8 mouse cellular contexts compared by ENCODE assay signal in genomic region chr10:121365781-121366272, GRCm38 (mm10). TPM values are rescaled to one million over a fixed set of nuclear protein-coding genes. Genes with fewer than 3 reads are reported as not detected.
DNase-seq lines count a peak whose midpoint lies in the region; ATAC-seq and TF ChIP-seq lines count a peak whose summit lies in the region.

No protein-coding gene starts in this region.

- no peak for TF ChIP-seq CTCF in liver, adult 2 months (IDR thresholded peaks at IDR 0.05; ENCODE audit: low read depth, low read length)

- H3K4me2 ChIP-seq in limb, embryonic 11.5 days (ENCODE audit: low read depth, severe bottlenecking), result peak overlapping the region; percentile 96
- H3K4me2 ChIP-seq in midbrain, embryonic 16.5 days (ENCODE audit: low read length), result peak overlapping the region; percentile 73

- H3K9ac ChIP-seq in liver, adult 2 months (ENCODE audit: low read depth, low read length), result peak overlapping the region; percentile 93
- H3K9ac ChIP-seq in limb, embryonic 11.5 days (ENCODE audit: low read length), result peak overlapping the region; percentile 78; the same call in 1 of the 2 replicates
- peak overlapping the region; percentile 83 for H3K9ac ChIP-seq in midbrain, embryonic 16.5 days (ENCODE audit: low read depth, low read length)

- ATAC-seq in limb, embryonic 11.5 days (ENCODE audit: insufficient number of reproducible peaks, low FRiP score, low TSS enrichment, low read depth), result no peak
- no peak for ATAC-seq in midbrain, embryonic 16.5 days

- peak overlapping the region; percentile 79 for H3K4me3 ChIP-seq in liver, adult 2 months (ENCODE audit: insufficient read depth, low read depth, low read length)
- peak overlapping the region; percentile 96 for H3K4me3 ChIP-seq in limb, embryonic 11.5 days (ENCODE audit: low read depth, low read length)
- peak overlapping the region; percentile 81 for H3K4me3 ChIP-seq in midbrain, embryonic 16.5 days (ENCODE audit: low read depth, low read length)

- peaks cover 16% of the 10 kb centered on the region for H3K4me1 ChIP-seq in liver, adult 2 months (ENCODE audit: control insufficient read depth, insufficient read depth, low read length)
- H3K4me1 ChIP-seq in limb, embryonic 11.5 days (ENCODE audit: control insufficient read depth, insufficient read depth, low read length), result peaks cover 7% of the 10 kb centered on the region
- peaks cover 16% of the 10 kb centered on the region for H3K4me1 ChIP-seq in midbrain, embryonic 16.5 days (ENCODE audit: control insufficient read depth, insufficient read depth, low read length)

- DNase-seq in liver, adult 2 months (ENCODE audit: extremely low read depth, low read depth, low spot score), result peak; percentile 96
- no peak for DNase-seq in liver
- peak; percentile 35 for DNase-seq in embryo, embryonic 11 days
- DNase-seq in heart, postnatal 14 days, result peak; percentile 27 to 28
- peak; percentile 32 for DNase-seq in limb, embryonic 11.5 days (ENCODE audit: low spot score)
- no peak for DNase-seq in right cerebral cortex, adult 18-20 months
- DNase-seq in urinary bladder, postnatal 4 days (ENCODE audit: low spot score in 2 of 2), result no peak

- TF ChIP-seq POLR2A in liver, adult 2 months (IDR thresholded peaks at IDR 0.05; ENCODE audit: extremely low read depth, insufficient read depth, low read length), result no peak

- 0% methylated on average over 9 of the region's 9 CpGs for WGBS in liver, adult 2 months
- 14% methylated on average over 9 of the region's 9 CpGs for WGBS in limb, embryonic 11.5 days
- WGBS in midbrain, embryonic 16.5 days, result 10% methylated on average over 9 of the region's 9 CpGs

- H3K36me3 ChIP-seq in liver, adult 2 months (ENCODE audit: control insufficient read depth, insufficient read depth, low read length), result peaks cover 5% of the 10 kb centered on the region; the same call in 1 of the 2 replicates
- no peaks in the 10 kb centered on the region for H3K36me3 ChIP-seq in limb, embryonic 11.5 days (ENCODE audit: control insufficient read depth, insufficient read depth, low read length)
- 0 out of 2 replicates have a peak, but pooled peaks cover 2% of the 10 kb centered on the region for H3K36me3 ChIP-seq in midbrain, embryonic 16.5 days (ENCODE audit: control insufficient read depth, insufficient read depth, low read length)

- intact Hi-C loops in heart, postnatal 14 days (cut with DNase I), result no loop called here

- H3K27me3 ChIP-seq in liver, adult 2 months (ENCODE audit: control insufficient read depth, insufficient read depth, low read length), result no peaks in the 10 kb centered on the region
- H3K27me3 ChIP-seq in limb, embryonic 11.5 days (ENCODE audit: control insufficient read depth, insufficient read depth, low read length), result no peaks in the 10 kb centered on the region
- no peaks in the 10 kb centered on the region for H3K27me3 ChIP-seq in midbrain, embryonic 16.5 days (ENCODE audit: control insufficient read depth, insufficient read depth, low read depth, low read length)

- peaks cover 30% of the 10 kb centered on the region for H3K79me2 ChIP-seq in liver, adult 2 months (ENCODE audit: control insufficient read depth, insufficient read depth, low read length)

- peak overlapping the region; percentile 92 for H3K27ac ChIP-seq in liver, adult 2 months (replicated peaks; ENCODE audit: insufficient read depth, low read depth, low read length)
- H3K27ac ChIP-seq in limb, embryonic 11.5 days (replicated peaks; ENCODE audit: low read depth, low read length), result no peak overlapping the region
- H3K27ac ChIP-seq in midbrain, embryonic 16.5 days (ENCODE audit: low read length), result no peak overlapping the region

- H3K9me3 ChIP-seq in limb, embryonic 11.5 days (ENCODE audit: control insufficient read depth, low read length), result no peaks in the 10 kb centered on the region
- H3K9me3 ChIP-seq in midbrain, embryonic 16.5 days (replicated peaks; ENCODE audit: control insufficient read depth, low read length, poor library complexity, severe bottlenecking), result no peaks in the 10 kb centered on the region

RNA-seq across cellular contexts. Expression of gene Gns, which starts 0.9 kb away (rescaled TPM):
- total RNA-seq in liver, adult 2 months (2014; rRNA removed), result 84.0 and 102 TPM in 2 replicates
- polyA plus RNA-seq in liver, adult 2 months (2012; rRNA removed), result 65.7 and 78.4 TPM in 2 replicates
- 10 to 100 TPM; 64.2 to 74.3 TPM for total RNA-seq in heart, postnatal 14 days (2021)
- polyA plus RNA-seq in limb, embryonic 11.5 days (2014; fragmentation: Nextera tagmentation; extraction: Ambion mirVana), result 37.1 and 39.2 TPM in 2 replicates
- polyA plus RNA-seq in midbrain, embryonic 16.5 days (2015; fragmentation: Nextera tagmentation; extraction: Ambion mirVana), result 38.3 and 38.6 TPM in 2 replicates

RNA-seq across cellular contexts. Expression of gene Tbc1d30, which starts 14.7 kb away (rescaled TPM):
- total RNA-seq in liver, adult 2 months (2014; rRNA removed), result 8.4 and 10.7 TPM in 2 replicates
- polyA plus RNA-seq in liver, adult 2 months (2012; rRNA removed), result 0.81 and 2.6 TPM in 2 replicates
- total RNA-seq in heart, postnatal 14 days (2021), result 1 to 10 TPM; 1.8 to 2.2 TPM
- 0.45 and 0.95 TPM in 2 replicates for polyA plus RNA-seq in limb, embryonic 11.5 days (2014; fragmentation: Nextera tagmentation; extraction: Ambion mirVana)
- 14.7 and 15.1 TPM in 2 replicates for polyA plus RNA-seq in midbrain, embryonic 16.5 days (2015; fragmentation: Nextera tagmentation; extraction: Ambion mirVana)

Comparison
In these comparisons a context has a peak if more than half of its experiments do, and no peak if none do; other contexts are left out.
1. DNase-seq: peak in liver, adult 2 months (single experiment), embryo, embryonic 11 days (single experiment), heart, postnatal 14 days (2 of 2) and limb, embryonic 11.5 days (single experiment); none in liver (single experiment), right cerebral cortex, adult 18-20 months (single experiment) and urinary bladder, postnatal 4 days (0 of 2).
2. Peak in every context shown above with its lines, with median percentiles within 50 percentile points of each other: H3K4me3 ChIP-seq and H3K9ac ChIP-seq.